9 mouse cellular contexts compared by ENCODE assay signal in the genomic region with DNA sequence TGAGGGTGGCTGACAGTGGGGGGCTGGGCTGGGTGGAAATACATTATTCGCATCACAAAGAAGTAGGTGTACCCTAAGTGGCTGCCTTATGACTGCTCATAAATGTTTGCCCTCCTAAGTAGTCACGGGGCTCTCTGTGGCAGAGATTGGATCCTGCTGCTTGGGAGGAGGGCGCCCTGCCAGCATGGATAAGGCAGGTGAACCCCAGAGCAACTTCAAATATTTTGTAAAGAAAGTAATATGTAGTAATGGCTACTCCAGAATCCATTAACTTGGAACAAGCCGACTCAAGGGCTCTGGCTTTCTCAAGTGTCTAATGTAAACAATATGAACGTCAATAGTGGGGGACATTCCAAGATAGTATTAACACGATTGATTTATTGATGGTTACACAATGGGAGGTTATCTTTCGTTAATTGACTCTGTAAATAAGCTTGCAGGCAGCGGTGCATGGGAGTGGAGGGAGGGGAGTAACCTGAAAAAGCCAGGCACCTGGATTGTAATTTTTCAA.
DNase-seq lines count a peak whose midpoint lies in the region; ATAC-seq and TF ChIP-seq lines count a peak whose summit lies in the region.
"Had no signal": no experiment of that assay in that cellular context is flagged by ENCODE, and none has a peak within 500 bp of the region (broad histone marks: within the 10 kb centered on the region; RNA-seq: fewer than 3 reads in every experiment).

No protein-coding gene starts in this region.

- no peaks in the 10 kb centered on the region for H3K36me3 ChIP-seq in midbrain, embryonic 11.5 days (ENCODE audit: control insufficient read depth, insufficient read depth, low read length)
- no peaks in the 10 kb centered on the region for H3K36me3 ChIP-seq in midbrain, embryonic 16.5 days (ENCODE audit: control insufficient read depth, insufficient read depth, low read length)
- H3K36me3 ChIP-seq in kidney, adult 2 months (ENCODE audit: control insufficient read depth, insufficient read depth, low read length) = no peaks in the 10 kb centered on the region
- H3K36me3 ChIP-seq: hindbrain, embryonic 15.5 days; liver, embryonic 13.5 days had no signal

- no peaks in the 10 kb centered on the region for H3K9me3 ChIP-seq in midbrain, embryonic 11.5 days (ENCODE audit: control insufficient read depth, low read length)
- H3K9me3 ChIP-seq in midbrain, embryonic 16.5 days (replicated peaks; ENCODE audit: control insufficient read depth, low read length, poor library complexity, severe bottlenecking) = no peaks in the 10 kb centered on the region
- H3K9me3 ChIP-seq: hindbrain, embryonic 15.5 days; liver, embryonic 13.5 days had no signal

- no peak overlapping the region for H3K4me3 ChIP-seq in midbrain, embryonic 11.5 days (ENCODE audit: low read depth, low read length)
- H3K4me3 ChIP-seq in midbrain, embryonic 16.5 days (ENCODE audit: low read depth, low read length) = no peak overlapping the region
- no peak overlapping the region for H3K4me3 ChIP-seq in kidney, adult 2 months (ENCODE audit: insufficient read depth, low read depth, low read length)
- no peak overlapping the region for H3K4me3 ChIP-seq in lung, adult 2 months (replicated peaks; ENCODE audit: extremely low read depth, low read depth, low read length)
- H3K4me3 ChIP-seq: hindbrain, embryonic 15.5 days; liver, embryonic 13.5 days had no signal

- TF ChIP-seq POLR2A in kidney, adult 2 months (IDR thresholded peaks at IDR 0.05; ENCODE audit: low read depth, low read length) = no peak
- TF ChIP-seq POLR2A in lung, adult 2 months (IDR thresholded peaks at IDR 0.05; ENCODE audit: borderline replicate concordance, extremely low read depth, low read depth, low read length) = no peak

- no peak overlapping the region for H3K4me2 ChIP-seq in midbrain, embryonic 11.5 days
- H3K4me2 ChIP-seq in midbrain, embryonic 16.5 days (ENCODE audit: low read length) = no peak overlapping the region
- H3K4me2 ChIP-seq: hindbrain, embryonic 15.5 days; liver, embryonic 13.5 days had no signal

- WGBS in midbrain, embryonic 11.5 days = 37% methylated on average over 8 of the region's 8 CpGs
- WGBS in midbrain, embryonic 16.5 days = 33% methylated on average over 8 of the region's 8 CpGs
- WGBS in kidney, adult 2 months = 25% methylated on average over 8 of the region's 8 CpGs
- WGBS in lung, adult 2 months = 15% methylated on average over 8 of the region's 8 CpGs

- H3K27ac ChIP-seq in midbrain, embryonic 11.5 days (ENCODE audit: low read depth, low read length) = no peak overlapping the region
- H3K27ac ChIP-seq in midbrain, embryonic 16.5 days (ENCODE audit: low read length) = no peak overlapping the region
- H3K27ac ChIP-seq in kidney, adult 2 months (ENCODE audit: insufficient read depth, low read depth, low read length) = peak overlapping the region; percentile 93
- H3K27ac ChIP-seq: hindbrain, embryonic 15.5 days; liver, embryonic 13.5 days had no signal

- TF ChIP-seq CTCF in kidney, adult 2 months (conservative IDR thresholded peaks at IDR 0.05; ENCODE audit: insufficient read depth, insufficient read length, low read depth, low read length) = no peak
- no peak for TF ChIP-seq CTCF in lung, adult 2 months (IDR thresholded peaks at IDR 0.05; ENCODE audit: insufficient read depth, low read length)

- DNase-seq in midbrain, embryonic 11.5 days (ENCODE audit: low spot score, missing footprints) = no peak
- DNase-seq in kidney, adult 2 months = peak; percentile 51
- DNase-seq in lung, adult 2 months = peak; percentile 39
- peak; percentile 36 for DNase-seq in yolk sac, embryonic 10.5 days (ENCODE audit: low spot score)
- DNase-seq in cerebellum, postnatal 10 days = no peak
- DNase-seq in layer of hippocampus, postnatal 25 days (ENCODE audit: extremely low spot score in 1 of 2, low spot score in 1 of 2) = no peak
- DNase-seq: liver, embryonic 13.5 days had no signal

- H3K9ac ChIP-seq in midbrain, embryonic 11.5 days (ENCODE audit: low read length) = no peak overlapping the region
- no peak overlapping the region for H3K9ac ChIP-seq in midbrain, embryonic 16.5 days (ENCODE audit: low read depth, low read length)
- H3K9ac ChIP-seq: hindbrain, embryonic 15.5 days; liver, embryonic 13.5 days had no signal

- H3K4me1 ChIP-seq in midbrain, embryonic 11.5 days (ENCODE audit: control insufficient read depth, insufficient read depth, low read length) = peaks cover 10% of the 10 kb centered on the region
- H3K4me1 ChIP-seq in midbrain, embryonic 16.5 days (ENCODE audit: control insufficient read depth, insufficient read depth, low read length) = peaks cover 2% of the 10 kb centered on the region; the same call in 1 of the 2 replicates
- H3K4me1 ChIP-seq in kidney, adult 2 months (ENCODE audit: control insufficient read depth, insufficient read depth, low read length) = peaks cover 20% of the 10 kb centered on the region; the same call in 1 of the 2 replicates
- peaks cover 6% of the 10 kb centered on the region for H3K4me1 ChIP-seq in lung, adult 2 months (ENCODE audit: control insufficient read depth, insufficient read depth, low read length)

- H3K27me3 ChIP-seq in midbrain, embryonic 11.5 days (ENCODE audit: control insufficient read depth, insufficient read depth, low read length) = no peaks in the 10 kb centered on the region
- no peaks in the 10 kb centered on the region for H3K27me3 ChIP-seq in midbrain, embryonic 16.5 days (ENCODE audit: control insufficient read depth, insufficient read depth, low read depth, low read length)
- no peaks in the 10 kb centered on the region for H3K27me3 ChIP-seq in kidney, adult 2 months (replicated peaks; ENCODE audit: control insufficient read depth, insufficient read depth, low read length)
- H3K27me3 ChIP-seq: hindbrain, embryonic 15.5 days; liver, embryonic 13.5 days had no signal

- ATAC-seq in midbrain, embryonic 11.5 days (ENCODE audit: low FRiP score) = 0 out of 2 replicates have a peak, but pooled peaks have one; percentile 46
- ATAC-seq in midbrain, embryonic 16.5 days = no peak

Comparison
In these comparisons a context has a peak if more than half of its experiments do, and no peak if none do; other contexts are left out.
1. DNase-seq: peak in kidney, adult 2 months (single experiment), lung, adult 2 months (single experiment) and yolk sac, embryonic 10.5 days (single experiment); none in midbrain, embryonic 11.5 days (single experiment), cerebellum, postnatal 10 days (0 of 2) and layer of hippocampus, postnatal 25 days (0 of 2).